In genomic region chr13:110237209-110237935, GRCm38 (mm10) we compare ENCODE assay signal across 9 mouse cellular contexts. TPM values are rescaled to one million over a fixed set of nuclear protein-coding genes. Genes with fewer than 3 reads are reported as not detected.
DNase-seq lines count a peak whose midpoint lies in the region; ATAC-seq and TF ChIP-seq lines count a peak whose summit lies in the region.
"Had no signal": no experiment of that assay in that cellular context is flagged by ENCODE, and none has a peak within 500 bp of the region (broad histone marks: within the 10 kb centered on the region; RNA-seq: fewer than 3 reads in every experiment).

No protein-coding gene starts in this region.

- WGBS in heart, postnatal 0 days, result 21% methylated on average over 10 of the region's 10 CpGs

- no peak for TF ChIP-seq EP300 in heart, postnatal 0 days (IDR thresholded peaks at IDR 0.05; ENCODE audit: low read depth)

- H3K27me3 ChIP-seq in heart, postnatal 0 days (ENCODE audit: control insufficient read depth, insufficient read depth, low read length), result no peaks in the 10 kb centered on the region

- 0 out of 2 replicates have a peak, but pooled peaks have one; percentile 20 for ATAC-seq in heart, postnatal 0 days (ENCODE audit: insufficient read depth, low read depth)

- H3K4me2 ChIP-seq in heart, postnatal 0 days (ENCODE audit: low read depth, low read length), result no peak overlapping the region

- peak; percentile 5 for DNase-seq in adipocyte (ENCODE audit: low spot score)
- DNase-seq in cerebellum, adult 8-10 months, result peak; percentile 17
- peak; percentile 35 for DNase-seq in heart, postnatal 0 days (ENCODE audit: low spot score)
- DNase-seq in mesoderm, embryonic 11.5 days (ENCODE audit: low read depth, low spot score), result peak; percentile 63
- DNase-seq in left cerebral cortex, adult 18-20 months (ENCODE audit: low spot score in 2 of 2), result no peak
- no peak for DNase-seq in ovary, adult 18-20 months (ENCODE audit: low spot score)
- DNase-seq in adrenal gland, postnatal 4 days (ENCODE audit: low spot score in 2 of 2), result no peak
- DNase-seq: thymus, postnatal 14 days had no signal

- H3K27ac ChIP-seq in heart, postnatal 0 days (ENCODE audit: low read depth), result no peak overlapping the region
- H3K27ac ChIP-seq: heart, adult 2 months had no signal

- no peaks in the 10 kb centered on the region for H3K36me3 ChIP-seq in heart, postnatal 0 days (replicated peaks; ENCODE audit: control insufficient read depth, insufficient read depth, low read length)

- H3K9me3 ChIP-seq in heart, postnatal 0 days (replicated peaks; ENCODE audit: control insufficient read depth, low read length), result no peaks in the 10 kb centered on the region

- H3K9ac ChIP-seq in heart, postnatal 0 days (replicated peaks; ENCODE audit: low read depth, low read length), result no peak overlapping the region

- H3K4me1 ChIP-seq in heart, postnatal 0 days (ENCODE audit: control insufficient read depth, insufficient read depth), result peaks cover 5% of the 10 kb centered on the region; the same call in 1 of the 2 replicates

- H3K4me3 ChIP-seq in heart, postnatal 0 days (ENCODE audit: low read depth, low read length), result no peak overlapping the region
- H3K4me3 ChIP-seq: heart, adult 2 months had no signal

- no peak for TF ChIP-seq CTCF in heart, postnatal 0 days (IDR thresholded peaks at IDR 0.05; ENCODE audit: low read depth)

RNA-seq across cellular contexts. Expression of gene Rab3c, which starts 43.4 kb away (rescaled TPM):
- total RNA-seq in heart, postnatal 0 days (2014; rRNA removed; ENCODE audit: low replicate concordance), result 0.04 and 0.08 TPM in 2 replicates
- polyA plus RNA-seq in heart, postnatal 0 days (2015; fragmentation: Nextera tagmentation; extraction: Ambion mirVana), result 0.56 and 0.60 TPM in 2 replicates
- 100 to 1,000 TPM; 170 to 177 TPM for total RNA-seq in left cerebral cortex, adult 18-20 months (2021)
- 10 to 100 TPM; 35.8 to 41.8 TPM for total RNA-seq in adrenal gland, postnatal 4 days (2021)

Comparison
In these comparisons a context has a peak if more than half of its experiments do, and no peak if none do; other contexts are left out.
1. DNase-seq: peak in adipocyte (single experiment), cerebellum, adult 8-10 months (single experiment), heart, postnatal 0 days (single experiment) and mesoderm, embryonic 11.5 days (single experiment); none in left cerebral cortex, adult 18-20 months (0 of 2), ovary, adult 18-20 months (single experiment) and adrenal gland, postnatal 4 days (0 of 2).
2. RNA of gene Rab3c, which starts 43.4 kb away (total RNA-seq): 170 to 177 TPM in left cerebral cortex, adult 18-20 months and 35.8 to 41.8 TPM in adrenal gland, postnatal 4 days; 0.04 to 0.08 TPM in heart, postnatal 0 days; every median in the first group is over 10 times any median in the second.